Mouse (Mus musculus) kidney, postnatal 4 days (tissue): ENCODE results near the gene Pglyrp2.

ENCODE experiments used
- DNase-seq, 2 experiments: peaks; one replicate each; pipeline ENCODE4 v3.0.0; 2021; ENCODE audit warnings: mixed read lengths in 2 of 2

Gene Pglyrp2

GRCm38 (mm10) chr17:32402011-32402778, 21.8 kb downstream of the Pglyrp2 start:
- no peak for DNase-seq

- DNase-seq: peak in 1 of 2 experiments; percentile 28
These were observed 27.7 kb downstream of the Pglyrp2 start for GRCm38 (mm10) chr17:32396266-32396665.

GRCm38 (mm10) chr17:32393944-32394343, 30.0 kb downstream of the Pglyrp2 start:
- no peak for DNase-seq

GRCm38 (mm10) chr17:32389101-32389659, 34.8 kb downstream of the Pglyrp2 start, which contains the start of gene Wiz:
Gene Wiz (minus strand): TSS chr17:32389439.
- DNase-seq: peak; percentile 96 to 97

- peak; percentile 53 to 63 for DNase-seq
These were observed 35.4 kb downstream of the Pglyrp2 start for GRCm38 (mm10) chr17:32388370-32389100.

- no peak for DNase-seq
These were observed 36.0 kb downstream of the Pglyrp2 start for GRCm38 (mm10) chr17:32387986-32388369.

- DNase-seq: peak; percentile 34 to 57
These were observed 37.1 kb downstream of the Pglyrp2 start for GRCm38 (mm10) chr17:32386659-32387432.

- no peak for DNase-seq
These were observed 40.3 kb downstream of the Pglyrp2 start for GRCm38 (mm10) chr17:32383661-32384060.

GRCm38 (mm10) chr17:32382576-32382975, 41.4 kb downstream of the Pglyrp2 start:
- DNase-seq: no peak

- no peak for DNase-seq
These were observed 45.2 kb downstream of the Pglyrp2 start for GRCm38 (mm10) chr17:32378786-32379185.

- no peak for DNase-seq
These were observed 46.8 kb downstream of the Pglyrp2 start for GRCm38 (mm10) chr17:32377137-32377536.

GRCm38 (mm10) chr17:32376475-32376874, 47.5 kb downstream of the Pglyrp2 start:
- no peak for DNase-seq

- DNase-seq: no peak
These were observed 54.9 kb downstream of the Pglyrp2 start for GRCm38 (mm10) chr17:32368991-32369578.

GRCm38 (mm10) chr17:32367706-32368105, 56.3 kb downstream of the Pglyrp2 start:
- no peak for DNase-seq

- no peak for DNase-seq
These were observed 58.7 kb downstream of the Pglyrp2 start for GRCm38 (mm10) chr17:32365296-32365695.

GRCm38 (mm10) chr17:32364850-32365249, 59.1 kb downstream of the Pglyrp2 start:
- DNase-seq: no peak

GRCm38 (mm10) chr17:32364331-32364730, 59.6 kb downstream of the Pglyrp2 start:
- DNase-seq: peak; percentile 93 to 95

GRCm38 (mm10) chr17:32363821-32364301, 60.1 kb downstream of the Pglyrp2 start:
- DNase-seq: peak in 1 of 2 experiments; percentile 36

GRCm38 (mm10) chr17:32362686-32363085, 61.3 kb downstream of the Pglyrp2 start:
- DNase-seq: no peak
